Mouse (Mus musculus): ENCODE measurements around the gene Wdr48. TPM values are rescaled to one million over a fixed set of nuclear protein-coding genes. Genes with fewer than 3 reads are reported as not detected.

Wdr48 gene
- polyA plus RNA-seq, 1 experiment, result 103 TPM

DNA sequence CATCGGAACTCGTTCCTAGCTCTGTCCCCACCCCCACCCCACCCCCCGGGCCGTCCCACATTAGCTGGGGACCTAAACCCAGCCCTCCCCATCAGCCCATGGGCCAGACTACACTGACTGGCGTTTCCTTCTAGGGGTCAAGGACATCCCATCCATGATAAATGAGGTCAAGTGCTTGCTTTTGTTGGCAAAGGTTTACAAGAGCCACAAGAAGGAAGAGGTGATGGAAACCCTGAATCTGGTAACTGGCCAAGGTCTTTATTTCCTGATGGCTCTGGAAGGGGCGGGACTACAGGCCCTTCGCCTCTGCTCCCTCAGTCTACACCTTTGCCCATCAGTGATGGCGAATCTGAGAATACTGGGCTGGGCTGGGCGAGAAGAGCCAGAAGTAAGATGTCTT lies 64.2 kb downstream of the Wdr48 start:
- no peaks in the 10 kb centered on the region for H3K27me3 ChIP-seq (ENCODE audit: control insufficient read depth, insufficient read depth, low read length, poor library complexity, severe bottlenecking)
- H3K27ac ChIP-seq (ENCODE audit: insufficient read depth, low read length), result no peak overlapping the region
- no peaks in the 10 kb centered on the region for H3K9me3 ChIP-seq (replicated peaks; ENCODE audit: control insufficient read depth, insufficient read depth, low read length, poor library complexity, severe bottlenecking)
- H3K36me3 ChIP-seq (ENCODE audit: control insufficient read depth, insufficient read depth, low read length, poor library complexity, severe bottlenecking), result no peaks in the 10 kb centered on the region
- TF ChIP-seq EP300 (IDR thresholded peaks at IDR 0.05; ENCODE audit: insufficient read depth, low read depth, low read length) (no peak), POLR2A (IDR thresholded peaks at IDR 0.05; ENCODE audit: insufficient read depth, low read length) (no peak), CTCF (IDR thresholded peaks at IDR 0.05; ENCODE audit: low read depth, low read length) (no peak)
- H3K4me3 ChIP-seq (ENCODE audit: low read depth, low read length), result no peak overlapping the region
- H3K4me1 ChIP-seq (ENCODE audit: control insufficient read depth, insufficient read depth, low read length), result peaks cover 6% of the 10 kb centered on the region
- H3K9ac ChIP-seq (ENCODE audit: low read depth, poor library complexity, severe bottlenecking), result no peak overlapping the region

DNA sequence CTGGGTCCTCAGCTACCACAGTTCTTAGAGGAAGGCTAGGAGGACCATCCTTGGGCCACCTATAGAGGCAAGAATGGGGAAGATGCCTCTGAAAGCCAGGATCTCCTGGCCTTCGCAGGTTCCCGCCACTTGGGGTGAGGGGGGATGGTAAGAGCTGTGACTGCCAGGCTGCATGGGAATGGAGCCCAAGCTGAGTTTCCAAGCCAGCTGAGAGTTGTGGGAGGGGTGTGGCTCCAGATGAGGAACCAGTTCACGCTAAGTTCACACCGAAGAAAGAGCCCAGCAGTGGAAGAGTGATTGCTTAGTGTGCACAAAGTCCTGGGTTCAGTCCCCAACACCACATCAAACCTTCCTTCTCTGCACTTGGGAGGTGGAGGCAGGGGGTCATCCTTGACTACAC lies 67.5 kb downstream of the Wdr48 start:
- H3K36me3 ChIP-seq (ENCODE audit: control insufficient read depth, insufficient read depth, low read length, poor library complexity, severe bottlenecking), result no peaks in the 10 kb centered on the region
- no peak for TF ChIP-seq EP300 (IDR thresholded peaks at IDR 0.05; ENCODE audit: insufficient read depth, low read depth, low read length)
- no peak for TF ChIP-seq POLR2A (IDR thresholded peaks at IDR 0.05; ENCODE audit: insufficient read depth, low read length)
- no peak for TF ChIP-seq CTCF (IDR thresholded peaks at IDR 0.05; ENCODE audit: low read depth, low read length)
- H3K9ac ChIP-seq (ENCODE audit: low read depth, poor library complexity, severe bottlenecking), result no peak overlapping the region; the same call in 1 of the 2 replicates
- H3K27me3 ChIP-seq (ENCODE audit: control insufficient read depth, insufficient read depth, low read length, poor library complexity, severe bottlenecking), result no peaks in the 10 kb centered on the region
- no peaks in the 10 kb centered on the region for H3K9me3 ChIP-seq (replicated peaks; ENCODE audit: control insufficient read depth, insufficient read depth, low read length, poor library complexity, severe bottlenecking)
- no peak overlapping the region for H3K4me3 ChIP-seq (ENCODE audit: low read depth, low read length)
- peaks cover 4% of the 10 kb centered on the region for H3K4me1 ChIP-seq (ENCODE audit: control insufficient read depth, insufficient read depth, low read length)
- no peak overlapping the region for H3K27ac ChIP-seq (ENCODE audit: insufficient read depth, low read length)

DNA sequence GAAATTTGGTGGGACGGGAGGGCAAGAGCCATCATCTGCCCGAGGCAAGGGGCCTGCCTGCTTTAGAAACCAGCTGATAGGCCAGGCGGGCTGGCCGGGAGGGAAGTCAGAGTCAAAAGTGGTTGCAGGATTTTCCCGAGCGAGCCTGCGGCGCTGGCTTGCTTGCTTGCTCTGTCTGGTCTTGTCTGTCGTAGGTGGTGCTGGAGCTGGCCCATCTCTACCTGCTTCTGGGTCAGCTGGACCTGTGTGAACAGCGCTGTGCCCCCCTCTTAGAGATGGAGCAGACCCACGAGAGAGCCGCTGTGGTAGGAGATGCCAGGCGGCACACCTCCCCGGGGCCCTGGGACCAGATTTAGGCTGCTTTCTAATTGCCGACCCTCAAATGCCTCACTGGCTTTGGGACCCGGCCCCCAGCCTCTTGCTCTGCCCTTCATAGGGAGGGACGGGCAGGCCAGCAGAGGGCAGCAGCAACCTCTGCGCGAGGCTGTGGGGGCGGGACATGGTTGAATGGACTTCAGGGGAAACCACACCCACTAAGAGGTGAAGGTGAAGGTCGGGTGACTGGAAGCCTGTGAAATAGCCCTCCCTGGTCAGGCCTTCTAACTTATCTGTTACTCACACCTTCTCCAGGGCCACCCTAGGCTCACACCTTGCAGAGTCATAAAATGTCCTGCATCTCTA lies 68.4 kb downstream of the Wdr48 start:
- H3K27me3 ChIP-seq (ENCODE audit: control insufficient read depth, insufficient read depth, low read length, poor library complexity, severe bottlenecking), result no peaks in the 10 kb centered on the region
- peak overlapping the region; percentile 33 for H3K4me3 ChIP-seq (ENCODE audit: low read depth, low read length)
- H3K9me3 ChIP-seq (replicated peaks; ENCODE audit: control insufficient read depth, insufficient read depth, low read length, poor library complexity, severe bottlenecking), result no peaks in the 10 kb centered on the region
- H3K36me3 ChIP-seq (ENCODE audit: control insufficient read depth, insufficient read depth, low read length, poor library complexity, severe bottlenecking), result no peaks in the 10 kb centered on the region
- TF ChIP-seq CTCF (IDR thresholded peaks at IDR 0.05; ENCODE audit: low read depth, low read length) (peak; percentile 92), POLR2A (IDR thresholded peaks at IDR 0.05; ENCODE audit: insufficient read depth, low read length) (no peak), EP300 (IDR thresholded peaks at IDR 0.05; ENCODE audit: insufficient read depth, low read depth, low read length) (peak; percentile 73; the same call in 1 of the 2 replicates)
- peak overlapping the region; percentile 21 for H3K9ac ChIP-seq (ENCODE audit: low read depth, poor library complexity, severe bottlenecking)
- no peak overlapping the region for H3K27ac ChIP-seq (ENCODE audit: insufficient read depth, low read length)
- H3K4me1 ChIP-seq (ENCODE audit: control insufficient read depth, insufficient read depth, low read length), result peaks cover 4% of the 10 kb centered on the region

- Histone ChIP-seq H3K27me3 (ENCODE audit: control insufficient read depth, insufficient read depth, low read length, poor library complexity, severe bottlenecking) (no peaks in the 10 kb centered on the region), H3K9ac (ENCODE audit: low read depth, poor library complexity, severe bottlenecking) (no peak overlapping the region)
- TF ChIP-seq POLR2A (IDR thresholded peaks at IDR 0.05; ENCODE audit: insufficient read depth, low read length) (no peak), CTCF (IDR thresholded peaks at IDR 0.05; ENCODE audit: low read depth, low read length) (no peak)
Measured at GRCm38 (mm10) chr9:119964206-119964605, 69.5 kb downstream of the Wdr48 start.

GRCm38 (mm10) chr9:119965186-119965585 lies 70.5 kb downstream of the Wdr48 start:
- H3K9me3 ChIP-seq (replicated peaks; ENCODE audit: control insufficient read depth, insufficient read depth, low read length, poor library complexity, severe bottlenecking), result no peaks in the 10 kb centered on the region
- H3K27ac ChIP-seq (ENCODE audit: insufficient read depth, low read length), result no peak overlapping the region
- no peak overlapping the region for H3K4me3 ChIP-seq (ENCODE audit: low read depth, low read length)
- TF ChIP-seq EP300 (IDR thresholded peaks at IDR 0.05; ENCODE audit: insufficient read depth, low read depth, low read length), result no peak
- TF ChIP-seq CTCF (IDR thresholded peaks at IDR 0.05; ENCODE audit: low read depth, low read length), result no peak
- TF ChIP-seq POLR2A (IDR thresholded peaks at IDR 0.05; ENCODE audit: insufficient read depth, low read length), result no peak
- H3K36me3 ChIP-seq (ENCODE audit: control insufficient read depth, insufficient read depth, low read length, poor library complexity, severe bottlenecking), result no peaks in the 10 kb centered on the region
- no peaks in the 10 kb centered on the region for H3K27me3 ChIP-seq (ENCODE audit: control insufficient read depth, insufficient read depth, low read length, poor library complexity, severe bottlenecking)
- no peak overlapping the region for H3K9ac ChIP-seq (ENCODE audit: low read depth, poor library complexity, severe bottlenecking)
- H3K4me1 ChIP-seq (ENCODE audit: control insufficient read depth, insufficient read depth, low read length), result peaks cover 2% of the 10 kb centered on the region

More at GRCm38 (mm10) chr9:119964206-119964605, 69.5 kb downstream of the Wdr48 start:
- Histone ChIP-seq H3K36me3 (ENCODE audit: control insufficient read depth, insufficient read depth, low read length, poor library complexity, severe bottlenecking) (no peaks in the 10 kb centered on the region), H3K9me3 (replicated peaks; ENCODE audit: control insufficient read depth, insufficient read depth, low read length, poor library complexity, severe bottlenecking) (no peaks in the 10 kb centered on the region), H3K4me1 (ENCODE audit: control insufficient read depth, insufficient read depth, low read length) (peaks cover 2% of the 10 kb centered on the region), H3K27ac (ENCODE audit: insufficient read depth, low read length) (no peak overlapping the region), H3K4me3 (ENCODE audit: low read depth, low read length) (no peak overlapping the region)

DNA sequence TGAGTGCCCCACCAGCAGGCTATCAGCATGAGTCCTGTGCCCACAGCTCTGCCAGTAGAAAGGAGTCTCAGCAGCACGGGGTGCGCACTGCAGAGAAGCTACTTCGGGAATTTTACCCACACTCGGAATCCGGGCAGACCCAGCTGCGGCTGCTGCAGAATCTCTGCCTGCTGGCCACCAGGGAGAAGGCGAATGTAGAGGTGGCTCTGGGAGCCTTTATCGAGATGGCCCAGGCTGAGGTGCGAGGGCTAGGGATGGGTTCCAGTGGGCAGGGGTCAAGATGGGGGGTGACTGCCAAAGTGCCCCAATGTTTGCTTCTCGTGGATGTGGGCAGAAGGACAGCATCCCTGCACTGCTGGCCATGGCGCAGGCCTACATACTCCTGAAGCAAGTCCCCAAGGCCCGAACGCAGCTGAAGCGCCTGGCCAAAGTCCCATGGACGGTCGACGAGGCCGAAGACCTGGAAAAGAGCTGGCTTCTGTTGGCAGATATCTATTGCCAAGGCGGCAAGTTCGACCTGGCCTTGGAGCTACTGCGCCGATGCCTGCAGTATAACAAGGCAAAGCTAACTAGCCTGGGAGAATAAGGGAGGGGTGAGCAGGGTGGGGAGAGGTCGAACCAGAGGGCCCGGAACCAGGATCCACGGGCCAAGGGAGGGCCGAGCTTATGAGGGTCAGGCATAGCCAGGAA lies 71.7 kb downstream of the Wdr48 start:
- H3K27me3 ChIP-seq (ENCODE audit: control insufficient read depth, insufficient read depth, low read length, poor library complexity, severe bottlenecking), result no peaks in the 10 kb centered on the region
- no peaks in the 10 kb centered on the region for H3K36me3 ChIP-seq (ENCODE audit: control insufficient read depth, insufficient read depth, low read length, poor library complexity, severe bottlenecking)
- peaks cover 2% of the 10 kb centered on the region for H3K4me1 ChIP-seq (ENCODE audit: control insufficient read depth, insufficient read depth, low read length)
- H3K27ac ChIP-seq (ENCODE audit: insufficient read depth, low read length), result no peak overlapping the region
- H3K4me3 ChIP-seq (ENCODE audit: low read depth, low read length), result no peak overlapping the region
- TF ChIP-seq EP300 (IDR thresholded peaks at IDR 0.05; ENCODE audit: insufficient read depth, low read depth, low read length) (no peak), CTCF (IDR thresholded peaks at IDR 0.05; ENCODE audit: low read depth, low read length) (no peak), POLR2A (IDR thresholded peaks at IDR 0.05; ENCODE audit: insufficient read depth, low read length) (no peak)
- H3K9ac ChIP-seq (ENCODE audit: low read depth, poor library complexity, severe bottlenecking), result no peak overlapping the region
- H3K9me3 ChIP-seq (replicated peaks; ENCODE audit: control insufficient read depth, insufficient read depth, low read length, poor library complexity, severe bottlenecking), result no peaks in the 10 kb centered on the region

All from ES-Bruce4 (cell line).